Mouse (Mus musculus) layer of hippocampus, adult 2 months (tissue): Measurements from ENCODE around the gene Uqcrq. TPM values are rescaled to one million over a fixed set of nuclear protein-coding genes. Genes with fewer than 3 reads are reported as not detected.
"Not testable (repeated sequence)": the region's sequence is repeated elsewhere in the genome, so short reads cannot be mapped to it uniquely, and the experiment has no call there.

Experiments
- DNase-seq, 2 experiments: peaks; one replicate each; pipeline ENCODE4 v3.0.0; 2022; ENCODE audit warnings: low spot score in 2 of 2
- H3K27ac ChIP-seq: fragments of 200-600 bp; 2 replicates; pipeline ENCODE4 v1.8.1; 2022
- H3K4me3 ChIP-seq: fragments of 200-600 bp; 2 replicates; pipeline ENCODE4 v1.8.1; 2022; ENCODE audit warnings: mild to moderate bottlenecking
- CTCF ChIP-seq: fragments of 200-600 bp; conservative IDR thresholded peaks from 2 replicates; pipeline ENCODE4 v1.8.1; 2022; ENCODE audit warnings: antibody characterized with exemption, mild to moderate bottlenecking, moderate library complexity
- total RNA-seq, 2 experiments: library from RNA; stranded (reverse); gene quantifications; 2 replicates each; pipeline ENCODE4 v1.2.3; 2021

Uqcrq gene
- total RNA-seq, 2 experiments from 2014 or later: 383 to 419 TPM

DNA sequence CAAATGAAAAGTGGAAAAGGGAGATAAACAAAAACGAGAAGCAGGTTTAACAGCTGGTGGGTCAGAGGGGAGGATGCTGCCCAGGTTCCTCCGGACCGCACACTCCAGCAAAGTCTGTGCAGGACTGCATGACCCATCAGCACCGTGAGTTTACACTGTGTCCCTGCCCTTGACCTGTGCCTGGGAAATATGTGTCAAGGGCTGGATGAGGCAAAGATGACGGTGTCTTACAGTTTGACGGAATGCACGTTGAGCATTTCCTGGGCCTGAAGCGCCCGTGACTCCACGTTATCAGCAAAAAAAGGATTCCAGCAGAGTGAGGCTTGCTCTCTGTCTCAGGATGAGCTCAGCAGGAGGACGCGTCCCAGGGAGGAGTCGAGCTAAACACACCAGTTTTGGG lies 14.9 kb upstream of the Uqcrq start:
- TF ChIP-seq CTCF: no peak
- no peak overlapping the region for H3K4me3 ChIP-seq
- no peak overlapping the region for H3K27ac ChIP-seq
- no peak for DNase-seq

GRCm38 (mm10) chr11:53443861-53444260 lies 13.2 kb upstream of the Uqcrq start:
- TF ChIP-seq CTCF: peak; percentile 79
- DNase-seq: peak in 1 of 2 experiments; percentile 35

GRCm38 (mm10) chr11:53441921-53442320 lies 11.3 kb upstream of the Uqcrq start:
- no peak for DNase-seq
- H3K4me3 ChIP-seq: no peak overlapping the region
- no peak overlapping the region for H3K27ac ChIP-seq
- TF ChIP-seq CTCF: no peak

More at GRCm38 (mm10) chr11:53443861-53444260, 13.2 kb upstream of the Uqcrq start:
- H3K27ac ChIP-seq: no peak overlapping the region
- H3K4me3 ChIP-seq: no peak overlapping the region

DNA sequence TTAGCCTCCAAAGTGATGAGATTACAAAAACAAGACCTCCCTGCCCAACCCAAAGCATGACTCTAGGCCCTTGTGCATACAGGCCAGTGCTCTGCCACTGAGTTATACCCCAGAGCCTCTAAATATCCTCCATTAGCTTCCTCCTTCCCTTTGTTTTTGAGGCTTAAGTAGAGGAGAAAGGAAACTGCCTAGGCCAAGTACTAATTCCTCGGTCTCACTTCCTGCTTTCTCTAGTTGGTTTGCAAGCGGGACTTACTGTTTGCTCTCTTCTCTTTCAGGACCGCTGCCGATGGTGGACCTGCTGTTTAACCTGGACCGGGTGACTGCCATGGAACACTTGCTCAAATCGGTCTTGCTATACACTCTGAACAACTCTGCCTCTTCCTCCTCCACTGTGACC lies 5.7 kb upstream of the Uqcrq start:
- no peak for TF ChIP-seq CTCF
- Histone ChIP-seq H3K4me3 (no peak overlapping the region), H3K27ac (no peak overlapping the region)
- DNase-seq: no peak

DNA sequence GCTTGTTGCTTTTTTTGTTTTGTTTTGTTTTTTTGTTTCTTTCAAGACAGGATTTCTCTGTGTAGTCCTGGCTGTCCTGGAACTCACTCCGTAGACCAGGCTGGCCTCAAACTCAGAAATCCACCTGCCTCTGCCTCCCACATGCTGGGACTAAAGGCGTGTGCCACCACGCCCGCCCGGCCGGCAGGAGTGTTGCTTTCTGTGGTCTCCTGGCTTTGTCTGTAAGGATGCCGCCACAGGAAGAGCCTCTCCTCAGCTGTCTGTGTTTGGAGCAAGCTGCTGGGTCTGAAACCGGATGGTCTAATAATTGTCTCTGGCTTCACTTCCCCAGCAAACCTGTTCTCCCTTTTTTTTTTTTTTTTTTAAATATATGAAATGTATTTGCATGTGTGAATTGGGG lies 4.9 kb upstream of the Uqcrq start:
- DNase-seq: no peak
- no peak for TF ChIP-seq CTCF
- Histone ChIP-seq H3K4me3 (no peak overlapping the region), H3K27ac (no peak overlapping the region)

GRCm38 (mm10) chr11:53433057-53433456 lies 2.4 kb upstream of the Uqcrq start:
- DNase-seq: no peak
- H3K27ac ChIP-seq: no peak overlapping the region
- no peak for TF ChIP-seq CTCF
- no peak overlapping the region for H3K4me3 ChIP-seq

- no peak for TF ChIP-seq CTCF
- peak overlapping the region; percentile 96 for H3K4me3 ChIP-seq
These were observed 871 bp upstream of the Uqcrq start for GRCm38 (mm10) chr11:53431347-53432056.

DNA sequence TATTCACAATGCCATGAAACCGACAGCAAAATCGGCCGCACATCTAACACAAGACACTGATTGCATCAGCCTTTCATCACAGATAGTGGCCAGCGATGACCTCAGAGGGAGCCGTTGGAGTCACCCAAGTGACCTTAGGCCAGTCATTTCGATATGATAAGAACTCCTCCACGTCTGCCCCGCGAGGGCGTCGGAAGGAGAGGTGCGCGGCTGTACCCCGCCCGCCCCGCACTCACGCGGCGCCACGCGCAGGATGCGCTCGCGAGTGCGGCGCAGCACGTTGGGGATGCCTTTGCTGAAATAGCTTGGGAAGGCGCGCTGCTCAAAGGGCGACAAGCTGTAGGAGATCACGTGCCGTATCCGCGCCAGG lies 346 bp downstream of the Uqcrq start:
- H3K4me3 ChIP-seq: peak overlapping the region; percentile 96

More at GRCm38 (mm10) chr11:53431347-53432056, 871 bp upstream of the Uqcrq start:
- no peak for DNase-seq
- peak overlapping the region; percentile 94 for H3K27ac ChIP-seq

DNA sequence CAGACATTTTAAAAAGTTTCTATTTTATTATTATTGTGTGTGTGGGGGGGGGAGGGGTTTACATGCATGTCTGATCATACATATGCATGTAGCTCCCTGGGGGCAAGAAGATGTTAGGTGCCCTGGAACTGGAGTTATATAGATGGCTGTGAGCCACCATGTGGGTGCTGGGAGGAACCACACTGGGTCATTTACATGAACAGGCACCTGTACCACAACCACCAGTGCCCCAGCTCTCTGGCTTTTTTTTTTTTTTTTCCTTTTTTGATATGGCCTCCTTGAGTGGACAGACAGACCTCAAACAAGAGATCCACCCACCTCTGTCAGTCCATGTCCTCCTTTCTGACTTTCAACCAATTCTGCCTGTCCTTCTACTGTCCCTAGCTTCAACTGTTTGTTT lies 1.4 kb downstream of the Uqcrq start:
- TF ChIP-seq CTCF: no peak
- Histone ChIP-seq H3K27ac (0 out of 2 replicates have a peak overlapping the region, but pooled peaks have one; percentile 94), H3K4me3 (peak overlapping the region; percentile 96; the same call in 1 of the 2 replicates)
- no peak for DNase-seq

More for the DNA sequence above, 346 bp downstream of the Uqcrq start:
- DNase-seq: no peak
- peak overlapping the region; percentile 94 for H3K27ac ChIP-seq
- no peak for TF ChIP-seq CTCF

GRCm38 (mm10) chr11:53428716-53429057 lies 1.9 kb downstream of the Uqcrq start:
- no peak for TF ChIP-seq CTCF
- no peak overlapping the region for H3K4me3 ChIP-seq
- DNase-seq: no peak
- no peak overlapping the region for H3K27ac ChIP-seq

DNA sequence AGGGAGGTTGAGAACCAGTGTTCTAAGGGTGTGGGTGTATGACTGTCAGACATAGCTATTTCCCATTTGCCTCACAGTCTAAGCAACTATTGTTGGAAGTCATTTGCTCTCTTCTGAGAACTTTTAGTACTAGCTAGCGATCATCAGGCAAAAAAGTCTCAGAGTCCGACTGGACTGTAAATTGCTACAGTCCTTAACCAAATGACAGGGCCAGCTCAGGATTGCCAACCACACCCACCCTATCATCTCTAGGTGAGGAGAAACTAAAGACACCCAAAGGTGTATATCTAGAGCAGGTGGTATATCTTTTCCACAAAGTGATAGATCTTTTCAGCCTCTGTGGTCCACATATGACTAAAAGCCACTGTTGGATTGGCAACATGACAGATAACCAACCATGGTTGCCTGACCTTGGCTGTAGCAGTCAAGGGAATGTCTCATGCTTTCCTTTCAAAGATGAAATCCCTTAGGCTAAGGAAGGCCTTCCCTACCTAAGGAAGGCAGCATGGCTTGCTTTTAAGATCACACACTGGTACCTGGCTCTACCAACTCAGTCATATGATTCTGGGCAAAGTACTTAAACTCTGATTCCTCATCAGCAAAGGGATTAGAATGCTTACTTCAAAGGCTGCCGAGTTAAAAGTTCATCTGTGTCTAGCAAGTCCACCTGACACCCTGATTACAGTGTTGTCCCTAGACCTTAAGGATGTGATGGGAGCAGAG lies 2.5 kb downstream of the Uqcrq start:
- no peak overlapping the region for H3K4me3 ChIP-seq
- DNase-seq: no peak
- H3K27ac ChIP-seq: no peak overlapping the region
- no peak for TF ChIP-seq CTCF

DNA sequence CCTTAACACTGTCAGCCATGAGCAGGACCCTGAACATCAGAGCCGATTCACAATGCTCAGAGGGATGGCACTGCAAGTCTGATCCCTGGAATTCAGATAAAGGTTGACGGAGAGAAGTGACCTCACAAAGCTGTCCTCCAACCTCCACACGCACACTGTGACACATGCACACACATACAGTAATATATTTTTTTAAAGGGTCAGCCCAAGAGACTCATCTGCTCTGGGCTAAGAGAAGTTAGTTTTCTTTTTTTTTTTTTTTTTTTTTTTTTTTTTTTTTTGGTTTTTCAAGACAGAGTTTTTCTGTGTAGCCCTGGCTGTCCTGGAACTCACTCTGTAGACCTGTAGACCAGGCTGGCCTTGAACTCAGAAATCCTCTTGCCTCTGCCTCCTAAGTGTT lies 3.7 kb downstream of the Uqcrq start:
- not testable (repeated sequence) for DNase-seq, H3K27ac ChIP-seq, H3K4me3 ChIP-seq

DNA sequence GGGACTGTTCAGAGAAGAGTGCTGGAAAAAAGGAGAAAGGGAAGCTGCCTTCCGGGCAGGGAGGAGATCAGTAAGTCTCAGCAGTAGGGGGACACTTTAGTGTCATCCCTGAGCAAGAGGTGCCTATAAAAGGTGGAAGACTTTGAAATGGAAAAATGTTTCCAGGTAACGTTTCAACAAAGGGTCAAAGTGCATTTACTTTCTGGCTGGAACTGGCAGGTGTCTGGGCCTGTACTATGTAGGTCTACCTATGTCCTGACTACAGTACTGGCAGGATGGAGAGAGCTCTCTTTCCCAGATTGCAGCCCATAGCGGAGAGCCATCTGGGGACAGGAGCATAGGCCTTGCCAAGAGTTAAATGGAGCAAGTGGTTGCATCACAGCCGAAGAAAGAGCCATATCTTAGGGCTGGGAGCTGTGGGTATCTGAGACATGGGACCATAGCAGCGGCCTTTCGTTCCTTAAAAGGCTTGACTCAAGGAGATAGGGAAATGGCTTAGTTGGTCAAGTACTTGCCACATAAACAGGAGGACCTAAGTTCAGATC lies 4.8 kb downstream of the Uqcrq start:
- DNase-seq: no peak
- H3K4me3 ChIP-seq: no peak overlapping the region
- H3K27ac ChIP-seq: peak overlapping the region; percentile 81
- TF ChIP-seq CTCF: no peak
